Mouse (Mus musculus) forebrain, embryonic 11.5 days (tissue): ENCODE measurements around the gene Pgm1. TPM values are rescaled to one million over a fixed set of nuclear protein-coding genes. Genes with fewer than 3 reads are reported as not detected.

Source experiments
- ATAC-seq: fragments of 200-750 bp; cut with Nextera tagmentation; replicated peaks from 2 replicates; pipeline ENCODE4 v1.8.0; 2017; ENCODE audit warnings: moderate TSS enrichment; ENCODE audit not compliant: low FRiP score
- DNase-seq: peaks from one replicate; pipeline ENCODE4 v3.0.0-alpha.2; 2017; ENCODE audit warnings: low spot score
- H3K27ac ChIP-seq: fragments of 300-500 bp; sonication (generic); 2 replicates; pipeline ENCODE4 v1.5.1; 2014; ENCODE audit warnings: low read depth, low read length
- H3K27me3 ChIP-seq: fragments of 300-500 bp; sonication (generic); 2 replicates; pipeline ENCODE4 v1.6.1; 2014; ENCODE audit warnings: mild to moderate bottlenecking, low read length, mixed read lengths; ENCODE audit not compliant: control insufficient read depth, insufficient read depth
- H3K36me3 ChIP-seq: fragments of 300-500 bp; sonication (generic); 2 replicates; pipeline ENCODE4 v1.6.1; 2014; ENCODE audit warnings: mild to moderate bottlenecking, low read length, moderate library complexity, mixed read lengths; ENCODE audit not compliant: control insufficient read depth, insufficient read depth
- H3K4me1 ChIP-seq: fragments of 300-500 bp; sonication (generic); replicated peaks from 2 replicates; pipeline ENCODE4 v1.6.1; 2014; ENCODE audit warnings: low read length, mixed read lengths; ENCODE audit not compliant: control insufficient read depth, insufficient read depth
- H3K4me2 ChIP-seq: fragments of 300-500 bp; sonication (generic); 2 replicates; pipeline ENCODE4 v1.6.1; 2014; ENCODE audit warnings: low read depth, mild to moderate bottlenecking, low read length, moderate library complexity, mixed read lengths; ENCODE audit not compliant: severe bottlenecking
- H3K4me3 ChIP-seq: fragments of 300-500 bp; sonication (generic); 2 replicates; pipeline ENCODE4 v1.5.1; 2014; ENCODE audit warnings: low read depth, low read length
- H3K9ac ChIP-seq: fragments of 300-500 bp; sonication (generic); 2 replicates; pipeline ENCODE4 v1.6.1; 2014; ENCODE audit warnings: low read length
- H3K9me3 ChIP-seq: fragments of 300-500 bp; sonication (generic); 2 replicates; pipeline ENCODE4 v1.6.1; 2016; ENCODE audit warnings: low read length, mixed read lengths; ENCODE audit not compliant: control insufficient read depth
- WGBS: fragments of 180-500 bp; shearing (Covaris S2); extraction: QIAGEN DNeasy Blood & Tissue Kit; methylation state at CpG from one replicate; pipeline ENCODE4 v1.1.7; 2014; 5-methylcytosine and 5-hydroxymethylcytosine counted together
- polyA plus RNA-seq: library from polyadenylated mRNA; unstranded; fragments of >200 nt; fragmentation: Nextera tagmentation; extraction: Ambion mirVana; gene quantifications from 2 replicates; pipeline ENCODE4 v1.2.1, GENCODE M21; 2014

The Pgm1 gene
- polyA plus RNA-seq, 1 experiment from 2014 or later, result 56.8 TPM

DNA sequence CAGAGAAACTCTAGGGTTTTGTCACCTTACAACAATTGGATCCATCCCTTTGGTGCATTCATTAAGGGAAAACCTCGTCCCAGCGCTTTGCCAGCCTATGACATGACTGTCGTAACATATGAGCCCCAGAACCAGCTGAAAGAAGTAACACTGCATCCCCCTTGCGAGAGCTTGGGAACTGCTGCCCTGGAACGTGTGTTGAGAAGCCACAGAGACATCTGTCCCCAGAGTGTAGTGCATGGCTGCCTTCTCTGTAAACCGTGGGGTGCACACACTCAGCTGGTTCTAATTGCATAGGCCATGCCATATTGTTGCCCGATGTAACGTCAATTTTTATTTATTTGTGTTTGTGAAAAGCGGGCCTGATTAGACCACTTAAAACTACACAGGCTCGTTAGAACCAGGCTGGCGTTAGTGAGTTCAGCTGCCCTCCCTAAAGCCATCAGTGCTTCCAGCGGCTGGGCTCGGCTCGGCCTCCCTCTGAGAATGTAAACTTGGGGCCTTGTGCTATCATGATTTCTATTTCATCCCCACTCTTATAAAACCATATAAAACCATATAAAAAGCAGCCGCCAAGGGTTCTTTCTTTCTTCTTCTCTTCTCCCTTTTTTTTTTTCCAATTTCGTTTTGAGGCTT lies 106.8 kb downstream of the Pgm1 start:
- no peak overlapping the region for H3K4me2 ChIP-seq
- no peaks in the 10 kb centered on the region for H3K36me3 ChIP-seq
- no peaks in the 10 kb centered on the region for H3K4me1 ChIP-seq
- H3K9ac ChIP-seq, result no peak overlapping the region
- H3K27ac ChIP-seq, result no peak overlapping the region
- ATAC-seq, result no peak
- no peaks in the 10 kb centered on the region for H3K9me3 ChIP-seq
- DNase-seq, result no peak
- 45% methylated on average over 16 of the region's 16 CpGs for WGBS
- H3K4me3 ChIP-seq, result no peak overlapping the region
- H3K27me3 ChIP-seq, result no peaks in the 10 kb centered on the region

Other genes with a start within 250 kb of the Pgm1 start
- 17.6 TPM in 2 replicates for gene Alg6, start 213.8 kb upstream of the Pgm1 start, polyA plus RNA-seq
- gene Efcab7, start 100.2 kb upstream of the Pgm1 start, polyA plus RNA-seq, result 25.6 and 27.7 TPM in 2 replicates
- 51.0 and 57.3 TPM in 2 replicates for gene Itgb3bp, start 399 bp downstream of the Pgm1 start, polyA plus RNA-seq
- 5.8 and 5.9 TPM in 2 replicates for gene Ror1, start 166.4 kb downstream of the Pgm1 start, polyA plus RNA-seq